8 mouse cellular contexts compared by ENCODE assay signal in genomic region chr13:100492061-100492787, GRCm38 (mm10). TPM values are rescaled to one million over a fixed set of nuclear protein-coding genes. Genes with fewer than 3 reads are reported as not detected.
DNase-seq lines count a peak whose midpoint lies in the region; ATAC-seq lines count a peak whose summit lies in the region.

Gene Gtf2h2, minus strand, starts transcription at chr13:100492579.

- peak; percentile 92 for DNase-seq in CD4-positive, CD25-positive, alpha-beta regulatory T cell, adult 2 months (ENCODE audit: low read depth, low spot score)
- DNase-seq in fibroblast of lung, adult 2 months (ENCODE audit: low read depth), result peak; percentile 40
- DNase-seq in kidney, postnatal 14 days, result peak; percentile 87
- DNase-seq in liver, embryonic 13.5 days, result peak; percentile 68
- DNase-seq in neural tube, embryonic 10.5 days (ENCODE audit: extremely low spot score, low spot score), result peak; percentile 91

- H3K27ac ChIP-seq in brown adipose tissue, adult 24 weeks (replicated peaks; ENCODE audit: low read depth, low read length), result peak within 1 kb of the TSS; percentile 44; the same call in 1 of the 2 replicates
- peak within 1 kb of the TSS; percentile 24 to 80 for H3K27ac ChIP-seq in heart, embryonic 14.5 days (replicated peaks in 1 of 2; ENCODE audit: control insufficient read depth in 1 of 2, insufficient read depth in 1 of 2, low read depth in 2 of 2, low read length in 2 of 2)
- H3K27ac ChIP-seq in liver, embryonic 13.5 days, result peak within 1 kb of the TSS; percentile 78
- H3K27ac ChIP-seq in stomach, embryonic 16.5 days (ENCODE audit: low read length), result peak within 1 kb of the TSS; percentile 84

- H3K9me3 ChIP-seq in heart, embryonic 14.5 days (ENCODE audit: control insufficient read depth, low read length), result no peaks in the 10 kb centered on the region
- H3K9me3 ChIP-seq in liver, embryonic 13.5 days (replicated peaks), result no peaks in the 10 kb centered on the region
- H3K9me3 ChIP-seq in stomach, embryonic 16.5 days (replicated peaks; ENCODE audit: control insufficient read depth, low read length), result no peaks in the 10 kb centered on the region

- H3K4me1 ChIP-seq in brown adipose tissue, adult 24 weeks (ENCODE audit: control insufficient read depth, insufficient read depth, insufficient read length, low read length), result no peaks in the 10 kb centered on the region
- H3K4me1 ChIP-seq in heart, embryonic 14.5 days (ENCODE audit: control insufficient read depth in 2 of 2, insufficient read depth in 2 of 2, low read length in 2 of 2), result peaks cover 0 to 4% of the 10 kb centered on the region in 2 experiments; a peak in 2 of 4 replicates
- peaks cover 29% of the 10 kb centered on the region for H3K4me1 ChIP-seq in liver, embryonic 13.5 days (replicated peaks)
- peaks cover 3% of the 10 kb centered on the region; the same call in 1 of the 2 replicates for H3K4me1 ChIP-seq in stomach, embryonic 16.5 days (ENCODE audit: control insufficient read depth, insufficient read depth, low read length)

- no peaks in the 10 kb centered on the region for H3K27me3 ChIP-seq in heart, embryonic 14.5 days (ENCODE audit: control insufficient read depth, insufficient read depth, low read length)
- H3K27me3 ChIP-seq in liver, embryonic 13.5 days, result no peaks in the 10 kb centered on the region
- no peaks in the 10 kb centered on the region for H3K27me3 ChIP-seq in stomach, embryonic 16.5 days (ENCODE audit: control insufficient read depth, insufficient read depth, low read length)

- under 1% methylated on average over 49 of the region's 51 CpGs for WGBS in heart, embryonic 14.5 days
- under 1% methylated on average over 51 of the region's 51 CpGs for WGBS in liver, embryonic 13.5 days (ENCODE audit: insufficient replicate concordance)
- WGBS in stomach, embryonic 16.5 days, result under 1% methylated on average over 51 of the region's 51 CpGs

- peak; percentile 50 for ATAC-seq in heart, embryonic 14.5 days (ENCODE audit: insufficient number of reproducible peaks, insufficient read depth, low FRiP score, low read depth)
- peak; percentile 81 for ATAC-seq in liver, embryonic 13.5 days (ENCODE audit: low read depth)
- ATAC-seq in stomach, embryonic 16.5 days (ENCODE audit: insufficient read depth, low FRiP score), result peak; percentile 75

- H3K4me2 ChIP-seq in heart, embryonic 14.5 days (ENCODE audit: low read length), result peak within 1 kb of the TSS; percentile 88
- peak within 1 kb of the TSS; percentile 79 for H3K4me2 ChIP-seq in liver, embryonic 13.5 days
- H3K4me2 ChIP-seq in stomach, embryonic 16.5 days (ENCODE audit: low read depth, low read length), result peak within 1 kb of the TSS; percentile 67

- peak within 1 kb of the TSS; percentile 93 for H3K9ac ChIP-seq in heart, embryonic 14.5 days (ENCODE audit: low read length)
- H3K9ac ChIP-seq in liver, embryonic 13.5 days, result peak within 1 kb of the TSS; percentile 90
- H3K9ac ChIP-seq in stomach, embryonic 16.5 days (ENCODE audit: low read length), result peak within 1 kb of the TSS; percentile 94

- H3K36me3 ChIP-seq in heart, embryonic 14.5 days (ENCODE audit: control insufficient read depth, insufficient read depth, low read length), result peaks cover 27% of the 10 kb centered on the region
- peaks cover 18% of the 10 kb centered on the region for H3K36me3 ChIP-seq in liver, embryonic 13.5 days
- H3K36me3 ChIP-seq in stomach, embryonic 16.5 days (ENCODE audit: control insufficient read depth, insufficient read depth, low read length), result no peaks in the 10 kb centered on the region; the same call in 1 of the 2 replicates

- peak within 1 kb of the TSS; percentile 81 for H3K4me3 ChIP-seq in brown adipose tissue, adult 24 weeks (ENCODE audit: insufficient read depth, low read depth, low read length)
- H3K4me3 ChIP-seq in heart, embryonic 14.5 days (ENCODE audit: control insufficient read depth in 1 of 2, insufficient read depth in 1 of 2, low read depth in 1 of 2, low read length in 2 of 2), result peak within 1 kb of the TSS; percentile 75 to 98
- peak within 1 kb of the TSS; percentile 94 for H3K4me3 ChIP-seq in liver, embryonic 13.5 days (replicated peaks)
- peak within 1 kb of the TSS; percentile 91 for H3K4me3 ChIP-seq in stomach, embryonic 16.5 days (replicated peaks; ENCODE audit: low read length)

RNA-seq across cellular contexts. Expression of gene Gtf2h2, which starts in this region (rescaled TPM):
- polyA plus RNA-seq in brown adipose tissue, adult 24 weeks (2012; ENCODE audit: insufficient read depth, insufficient read length, missing spikeins), result 29.8 TPM in 2 replicates
- 51.4 and 55.4 TPM in 2 replicates for polyA plus RNA-seq in heart, embryonic 14.5 days (2014; fragmentation: Nextera tagmentation; extraction: Ambion mirVana)
- 42.5 and 47.7 TPM in 2 replicates for polyA plus RNA-seq in liver, embryonic 13.5 days (2015; fragmentation: Nextera tagmentation; extraction: Ambion mirVana)
- 55.7 and 58.6 TPM in 2 replicates for polyA plus RNA-seq in stomach, embryonic 16.5 days (2015; fragmentation: Nextera tagmentation; extraction: Ambion mirVana)

Comparison
In these comparisons a context has a peak if more than half of its experiments do, and no peak if none do; other contexts are left out.
1. Peak in every context shown above with its lines: DNase-seq, ATAC-seq, H3K4me3 ChIP-seq and H3K27ac ChIP-seq.
2. DNase-seq: peak in every context shown above with its lines; median percentile 92 in CD4-positive, CD25-positive, alpha-beta regulatory T cell, adult 2 months; 91 in neural tube, embryonic 10.5 days; 87 in kidney, postnatal 14 days; 68 in liver, embryonic 13.5 days; 40 in fibroblast of lung, adult 2 months.